Mouse (Mus musculus) hindbrain, embryonic 14.5 days (tissue): Measurements from ENCODE around the gene Mcts1. TPM values are rescaled to one million over a fixed set of nuclear protein-coding genes. Genes with fewer than 3 reads are reported as not detected.

Experiments used
- ATAC-seq: fragments of 200-750 bp; cut with Nextera tagmentation; 2 replicates; pipeline ENCODE4 v1.8.0; 2017; ENCODE audit warnings: moderate number of reproducible peaks, mild to moderate bottlenecking, moderate TSS enrichment, moderate library complexity; ENCODE audit not compliant: low FRiP score
- DNase-seq: peaks from one replicate; pipeline ENCODE4 v3.0.0-alpha.2; 2015; ENCODE audit warnings: low spot score
- H3K27ac ChIP-seq: fragments of 300-500 bp; sonication (generic); 2 replicates; pipeline ENCODE4 v1.5.1; 2014; ENCODE audit warnings: mild to moderate bottlenecking, moderate library complexity
- H3K27me3 ChIP-seq: fragments of 300-500 bp; sonication (generic); 2 replicates; pipeline ENCODE4 v1.6.1; 2014; ENCODE audit warnings: mild to moderate bottlenecking, low read length, mixed read lengths; ENCODE audit not compliant: control insufficient read depth, insufficient read depth
- H3K36me3 ChIP-seq: fragments of 300-500 bp; sonication (generic); replicated peaks from 2 replicates; pipeline ENCODE4 v1.6.1; 2014; ENCODE audit not compliant: control insufficient read depth, insufficient read depth
- H3K4me1 ChIP-seq: fragments of 300-500 bp; sonication (generic); replicated peaks from 2 replicates; pipeline ENCODE4 v1.6.1; 2014; ENCODE audit warnings: antibody characterized with exemption, low read length, mixed read lengths; ENCODE audit not compliant: control insufficient read depth, insufficient read depth
- H3K4me2 ChIP-seq: fragments of 300-500 bp; sonication (generic); replicated peaks from 2 replicates; pipeline ENCODE4 v1.6.1; 2014; ENCODE audit warnings: mild to moderate bottlenecking, moderate library complexity
- H3K4me3 ChIP-seq: fragments of 300-500 bp; sonication (generic); replicated peaks from 2 replicates; pipeline ENCODE4 v1.5.1; 2014; ENCODE audit warnings: mild to moderate bottlenecking, low read length
- H3K9ac ChIP-seq: fragments of 300-500 bp; sonication (generic); 2 replicates; pipeline ENCODE4 v1.6.1; 2014
- H3K9me3 ChIP-seq: fragments of 300-500 bp; sonication (generic); 2 replicates; pipeline ENCODE4 v1.6.1; 2016; ENCODE audit warnings: low read length; ENCODE audit not compliant: control insufficient read depth
- WGBS: fragments of 180-500 bp; shearing (Covaris S2); extraction: QIAGEN DNeasy Blood & Tissue Kit; methylation state at CpG from one replicate; pipeline ENCODE4 v1.1.7; 2014; 5-methylcytosine and 5-hydroxymethylcytosine counted together
- polyA plus RNA-seq: library from polyadenylated mRNA; unstranded; fragments of >200 nt; fragmentation: Nextera tagmentation; extraction: Ambion mirVana; gene quantifications from 2 replicates; pipeline ENCODE4 v1.2.1, GENCODE M21; 2014

Gene Mcts1
- polyA plus RNA-seq, 1 experiment from 2014 or later = 204 TPM

GRCm38 (mm10) chrX:38651167-38651566, 50.8 kb downstream of the Mcts1 start:
- DNase-seq (no peak), ATAC-seq (no peak)
- no peak overlapping the region for H3K9ac ChIP-seq
- H3K27ac ChIP-seq = no peak overlapping the region
- 33% methylated on average over 5 of the region's 7 CpGs for WGBS
- no peaks in the 10 kb centered on the region for H3K36me3 ChIP-seq
- 0 out of 2 replicates have a peak, but pooled peaks cover 5% of the 10 kb centered on the region for H3K9me3 ChIP-seq
- no peaks in the 10 kb centered on the region for H3K27me3 ChIP-seq
- H3K4me3 ChIP-seq = no peak overlapping the region
- no peaks in the 10 kb centered on the region for H3K4me1 ChIP-seq
- H3K4me2 ChIP-seq = no peak overlapping the region

GRCm38 (mm10) chrX:38653181-38653580, 52.8 kb downstream of the Mcts1 start:
- no peaks in the 10 kb centered on the region for H3K4me1 ChIP-seq
- ATAC-seq (no peak), DNase-seq (no peak)
- no peak overlapping the region for H3K4me2 ChIP-seq
- H3K4me3 ChIP-seq = no peak overlapping the region
- H3K27ac ChIP-seq = no peak overlapping the region
- no peak overlapping the region for H3K9ac ChIP-seq
- H3K27me3 ChIP-seq = no peaks in the 10 kb centered on the region
- H3K9me3 ChIP-seq = 0 out of 2 replicates have a peak, but pooled peaks cover 5% of the 10 kb centered on the region
- WGBS = 55% methylated on average over 1 of the region's 1 CpGs
- H3K36me3 ChIP-seq = no peaks in the 10 kb centered on the region

- H3K4me1 ChIP-seq = no peaks in the 10 kb centered on the region
- 83% methylated on average over 5 of the region's 5 CpGs for WGBS
- ATAC-seq (no peak), DNase-seq (no peak)
- H3K27me3 ChIP-seq = no peaks in the 10 kb centered on the region
- H3K36me3 ChIP-seq = no peaks in the 10 kb centered on the region
- H3K9me3 ChIP-seq = 0 out of 2 replicates have a peak, but pooled peaks cover 5% of the 10 kb centered on the region
- H3K27ac ChIP-seq = no peak overlapping the region
- H3K9ac ChIP-seq = no peak overlapping the region
- no peak overlapping the region for H3K4me3 ChIP-seq
- H3K4me2 ChIP-seq = no peak overlapping the region
Measured at GRCm38 (mm10) chrX:38654681-38655080, 54.3 kb downstream of the Mcts1 start.

GRCm38 (mm10) chrX:38656206-38656883, 56.0 kb downstream of the Mcts1 start:
- Histone ChIP-seq H3K4me2 (no peak overlapping the region), H3K4me3 (no peak overlapping the region), H3K27ac (no peak overlapping the region), H3K4me1 (no peaks in the 10 kb centered on the region), H3K36me3 (no peaks in the 10 kb centered on the region), H3K9ac (no peak overlapping the region), H3K27me3 (no peaks in the 10 kb centered on the region), H3K9me3 (0 out of 2 replicates have a peak, but pooled peaks cover 5% of the 10 kb centered on the region)
- peak; percentile 51; the same call in 1 of the 2 replicates for ATAC-seq
- WGBS = 63% methylated on average over 4 of the region's 4 CpGs
- no peak for DNase-seq

Other genes with a start within 250 kb of the Mcts1 start
- 85.4 and 88.3 TPM in 2 replicates for gene Lamp2, start 144.1 kb upstream of the Mcts1 start, polyA plus RNA-seq
- 25.1 and 25.4 TPM in 2 replicates for gene Cul4b, start 24.4 kb upstream of the Mcts1 start, polyA plus RNA-seq
- gene C1galt1c1, start 34.5 kb downstream of the Mcts1 start, polyA plus RNA-seq = 31.6 and 35.3 TPM in 2 replicates
- not detected in 2 replicates for gene 6030498E09Rik, start 172.1 kb downstream of the Mcts1 start, polyA plus RNA-seq